Mouse (Mus musculus) 3T3-L1 (cell line): ENCODE data around the gene Bag2.
A peak's percentile ranks its signal among the peaks of the same experiment; 100 is the strongest.
"Not testable (repeated sequence)": the region's sequence is repeated elsewhere in the genome, so short reads cannot be mapped to it uniquely, and the experiment has no call there.

Experiments
- DNase-seq: peaks from one replicate; pipeline ENCODE4 v3.0.0-alpha.2; 2015; ENCODE audit warnings: low read depth, low spot score

Gene Bag2

GRCm38 (mm10) chr1:33749709-33750108 lies 7.9 kb downstream of the Bag2 start:
- DNase-seq: not testable (repeated sequence)

GRCm38 (mm10) chr1:33749109-33749508 lies 8.5 kb downstream of the Bag2 start:
- DNase-seq: no peak

GRCm38 (mm10) chr1:33745901-33746300 lies 11.7 kb downstream of the Bag2 start:
- DNase-seq: no peak

GRCm38 (mm10) chr1:33744815-33745214 lies 12.8 kb downstream of the Bag2 start:
- DNase-seq: not testable (repeated sequence)

GRCm38 (mm10) chr1:33742903-33743302 lies 14.7 kb downstream of the Bag2 start:
- peak; percentile 58 for DNase-seq

GRCm38 (mm10) chr1:33739302-33739701 lies 18.3 kb downstream of the Bag2 start:
- peak; percentile 91 for DNase-seq

- no peak for DNase-seq
These were observed 18.8 kb downstream of the Bag2 start for GRCm38 (mm10) chr1:33738681-33739278.

GRCm38 (mm10) chr1:33738281-33738680 lies 19.3 kb downstream of the Bag2 start:
- DNase-seq: no peak

- DNase-seq: no peak
These were observed 23.5 kb downstream of the Bag2 start for GRCm38 (mm10) chr1:33734001-33734685.

- DNase-seq: peak; percentile 45
These were observed 24.6 kb downstream of the Bag2 start for GRCm38 (mm10) chr1:33733044-33733443.

GRCm38 (mm10) chr1:33725086-33725485 lies 32.5 kb downstream of the Bag2 start:
- no peak for DNase-seq

- DNase-seq: peak; percentile 89
These were observed 33.1 kb downstream of the Bag2 start for GRCm38 (mm10) chr1:33724516-33724915.

- DNase-seq: no peak
These were observed 36.6 kb downstream of the Bag2 start for GRCm38 (mm10) chr1:33721020-33721419.

- peak; percentile 42 for DNase-seq
These were observed 37.4 kb downstream of the Bag2 start for GRCm38 (mm10) chr1:33720231-33720630.

- peak; percentile 78 for DNase-seq
These were observed 37.8 kb downstream of the Bag2 start, which contains the start of gene Rab23 for GRCm38 (mm10) chr1:33719733-33720225. Rab23 (plus strand) TSS chr1:33719887.

GRCm38 (mm10) chr1:33717636-33718035 lies 40.0 kb downstream of the Bag2 start:
- DNase-seq: peak; percentile 86

- no peak for DNase-seq
These were observed 42.8 kb downstream of the Bag2 start for GRCm38 (mm10) chr1:33714796-33715195.

- peak; percentile 63 for DNase-seq
These were observed 45.6 kb downstream of the Bag2 start for GRCm38 (mm10) chr1:33712026-33712425.

- DNase-seq: no peak
These were observed 48.0 kb downstream of the Bag2 start for GRCm38 (mm10) chr1:33709615-33710014.

GRCm38 (mm10) chr1:33701244-33701643 lies 56.4 kb downstream of the Bag2 start:
- DNase-seq: no peak

- DNase-seq: no peak
These were observed 61.6 kb downstream of the Bag2 start for GRCm38 (mm10) chr1:33696016-33696415.
